18 mouse cellular contexts compared by ENCODE assay signal in the genomic region with DNA sequence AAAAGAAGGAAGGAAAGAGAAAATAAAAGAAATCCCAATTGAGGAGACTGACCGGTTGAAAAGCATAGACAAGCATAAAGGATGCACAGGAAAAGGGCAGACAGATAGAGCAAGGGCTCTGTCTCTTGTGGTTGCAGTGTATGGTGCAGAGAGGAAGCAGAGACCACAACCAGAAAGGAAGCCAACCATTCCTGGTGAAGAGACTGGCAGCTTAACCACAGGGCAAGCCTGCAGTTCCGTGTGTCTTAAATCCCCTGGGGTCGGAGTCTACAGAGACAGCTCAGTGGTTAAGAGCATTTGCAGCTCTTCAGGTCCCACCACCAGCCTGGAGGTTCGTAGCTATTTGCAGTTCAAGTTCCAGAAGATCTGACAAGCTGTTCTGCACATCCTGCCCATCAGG. TPM values are rescaled to one million over a fixed set of nuclear protein-coding genes. Genes with fewer than 3 reads are reported as not detected.
DNase-seq lines count a peak whose midpoint lies in the region; ATAC-seq lines count a peak whose summit lies in the region.
"Had no signal": no experiment of that assay in that cellular context is flagged by ENCODE, and none has a peak within 500 bp of the region (broad histone marks: within the 10 kb centered on the region; RNA-seq: fewer than 3 reads in every experiment).

No protein-coding gene starts in this region.

- ATAC-seq in hematopoietic stem cell, adult 5-6 weeks (replicated peaks in 1 of 2; ENCODE audit: insufficient read depth in 1 of 2, low FRiP score in 2 of 2, low TSS enrichment in 1 of 2, low read depth in 1 of 2, poor library complexity in 2 of 2, severe bottlenecking in 2 of 2) = peak; percentile 82 to 92
- ATAC-seq: lung, postnatal 0 days; Patski had no signal

- H3K27ac ChIP-seq in hindbrain, embryonic 10.5 days = no peak overlapping the region
- H3K27ac ChIP-seq: kidney, postnatal 0 days; midbrain, embryonic 12.5 days had no signal

- no peak overlapping the region for H3K4me3 ChIP-seq in hindbrain, embryonic 10.5 days
- H3K4me3 ChIP-seq: erythroblast, embryonic 14.5 days; midbrain, embryonic 12.5 days had no signal

- no peaks in the 10 kb centered on the region for H3K9me3 ChIP-seq in hindbrain, embryonic 10.5 days
- H3K9me3 ChIP-seq: midbrain, embryonic 12.5 days had no signal

- H3K4me1 ChIP-seq in hindbrain, embryonic 10.5 days (replicated peaks) = no peaks in the 10 kb centered on the region
- H3K4me1 ChIP-seq: midbrain, embryonic 12.5 days had no signal

- peak; percentile 22 for DNase-seq in heart, adult 11 months
- DNase-seq in heart, adult 18-20 months = no peak
- peak; percentile 53 for DNase-seq in CD4-positive, CD25-positive, alpha-beta regulatory T cell, adult 2 months (ENCODE audit: low read depth, low spot score)
- DNase-seq in thymus, adult 18-20 months = peak; percentile 19 to 55
- DNase-seq in gastrocnemius, adult 18-20 months (ENCODE audit: low spot score) = no peak
- no peak for DNase-seq in hindbrain, embryonic 10.5 days (ENCODE audit: low spot score)
- DNase-seq in right cerebral cortex, postnatal 10 days (ENCODE audit: low spot score in 2 of 2) = no peak
- DNase-seq: adrenal gland, postnatal 10 days; heart, postnatal 10 days; layer of hippocampus, postnatal 36 days; right cerebral cortex, adult 18-20 months had no signal

- H3K36me3 ChIP-seq in hindbrain, embryonic 10.5 days = no peaks in the 10 kb centered on the region
- H3K36me3 ChIP-seq: midbrain, embryonic 12.5 days had no signal

- H3K27me3 ChIP-seq in hindbrain, embryonic 10.5 days (ENCODE audit: insufficient read depth, poor library complexity, severe bottlenecking) = no peaks in the 10 kb centered on the region
- H3K27me3 ChIP-seq: midbrain, embryonic 12.5 days; Patski had no signal

- 71% methylated on average over 4 of the region's 4 CpGs for WGBS in hindbrain, embryonic 10.5 days

RNA-seq across cellular contexts. Expression of gene Sla2, which starts 31.6 kb away (rescaled TPM):
- total RNA-seq in heart, adult 18-20 months (2021) = under 1 TPM in 1 of 2 experiments, not detected in 1; 0.31 TPM
- total RNA-seq in hematopoietic stem cell, adult 5-6 weeks (2017) = 9.8 and 11.2 TPM in 2 replicates
- total RNA-seq in gastrocnemius, adult 18-20 months (2021) = not detected
- 0.37 and 0.90 TPM in 2 replicates for polyA plus RNA-seq in hindbrain, embryonic 10.5 days (2016; fragmentation: Nextera tagmentation; extraction: Ambion mirVana)
- total RNA-seq: gastrocnemius, postnatal 4 days had no signal

RNA-seq across cellular contexts. Expression of gene Rab5if, which starts 55.6 kb away (rescaled TPM):
- 100 to 1,000 TPM; 110 to 113 TPM for total RNA-seq in heart, adult 18-20 months (2021)
- total RNA-seq in hematopoietic stem cell, adult 5-6 weeks (2017) = 138 TPM in 2 replicates
- 10 to 100 TPM; 79.4 to 87.3 TPM for total RNA-seq in gastrocnemius, adult 18-20 months (2021)
- polyA plus RNA-seq in hindbrain, embryonic 10.5 days (2016; fragmentation: Nextera tagmentation; extraction: Ambion mirVana) = 184 and 188 TPM in 2 replicates

Comparison
In these comparisons a context has a peak if more than half of its experiments do, and no peak if none do; other contexts are left out.
1. DNase-seq: peak in heart, adult 11 months (single experiment), CD4-positive, CD25-positive, alpha-beta regulatory T cell, adult 2 months (single experiment) and thymus, adult 18-20 months (2 of 2); none in heart, adult 18-20 months (0 of 2), gastrocnemius, adult 18-20 months (single experiment), hindbrain, embryonic 10.5 days (single experiment) and right cerebral cortex, postnatal 10 days (0 of 2).